Mouse (Mus musculus) heart, adult 2 months (tissue): ENCODE results near the gene AC161166.1. TPM values are rescaled to one million over a fixed set of nuclear protein-coding genes. Genes with fewer than 3 reads are reported as not detected.

Source experiments
- DNase-seq, 2 experiments: peaks; one replicate each; pipeline ENCODE4 v3.0.0; 2021
- H3K27ac ChIP-seq: fragments of 200-600 bp; 2 replicates; pipeline ENCODE4 v1.8.1; 2022
- H3K27me3 ChIP-seq: fragments of 200-500 bp; 2 replicates; pipeline ENCODE4 v1.6.1; 2012; ENCODE audit warnings: mild to moderate bottlenecking, low read length, inconsistent platforms, mixed read lengths; ENCODE audit not compliant: control insufficient read depth, insufficient read depth
- H3K36me3 ChIP-seq: fragments of 200-500 bp; 2 replicates; pipeline ENCODE4 v1.6.1; 2012; ENCODE audit warnings: low read length, inconsistent platforms; ENCODE audit not compliant: control insufficient read depth, insufficient read depth
- H3K4me1 ChIP-seq: fragments of 200-500 bp; 2 replicates; pipeline ENCODE4 v1.6.1; 2011; ENCODE audit warnings: low read length; ENCODE audit not compliant: control insufficient read depth, insufficient read depth
- H3K4me3 ChIP-seq: fragments of 200-600 bp; 2 replicates; pipeline ENCODE4 v1.8.1; 2022
- H3K79me2 ChIP-seq: fragments of 200-500 bp; replicated peaks from 2 replicates; pipeline ENCODE4 v1.6.1; 2012; ENCODE audit warnings: mild to moderate bottlenecking, inconsistent platforms, low read length, moderate library complexity, mixed read lengths; ENCODE audit not compliant: control insufficient read depth, insufficient read depth
- H3K9ac ChIP-seq: fragments of 200-500 bp; 2 replicates; pipeline ENCODE4 v1.6.1; 2012; ENCODE audit warnings: low read depth, mild to moderate bottlenecking, control low read depth, inconsistent platforms, low read length, mixed read lengths
- CTCF ChIP-seq: fragments of 200-600 bp; IDR thresholded peaks from 2 replicates; pipeline ENCODE4 v1.8.1; 2022; ENCODE audit warnings: antibody characterized with exemption, mild to moderate bottlenecking, moderate library complexity
- EP300 ChIP-seq: fragments of 200-500 bp; IDR thresholded peaks from 2 replicates; pipeline ENCODE4 v1.6.1; 2011; ENCODE audit warnings: low read depth, low read length, control low read depth; ENCODE audit not compliant: insufficient read depth
- POLR2A ChIP-seq: fragments of 200-500 bp; IDR thresholded peaks from 2 replicates; pipeline ENCODE4 v1.6.1; 2011; ENCODE audit warnings: mild to moderate bottlenecking, low read depth, low read length, control low read depth; ENCODE audit not compliant: insufficient read depth
- WGBS: fragments of 180-500 bp; shearing (Covaris S2); methylation state at CpG from one replicate; pipeline ENCODE4 v1.1.7; 2018; 5-methylcytosine and 5-hydroxymethylcytosine counted together
- intact Hi-C: fragments of 180-260 bp; cut with DNase I; formaldehyde crosslinking; loops from one replicate; pipeline ENCODE4 v1.15.1; 2025
- long read RNA-seq: library from polyadenylated mRNA; stranded (forward); transcript quantifications from one replicate; pipeline ENCODE4 v2.0.0, GENCODE M21; 2021
- polyA plus RNA-seq: library from polyadenylated mRNA; depleted of rRNA; stranded (reverse); fragments of >200 nt; gene quantifications from 2 replicates; pipeline ENCODE4 v1.2.3, GENCODE M21; 2012; rRNA removed
- total RNA-seq, 2 experiments: library from RNA; stranded (reverse); gene quantifications; 2 replicates each; pipeline ENCODE4 v1.2.3; 2021

Gene AC161166.1
- total RNA-seq (not detected), polyA plus RNA-seq (0.04 TPM in 1 of 2 replicates, not detected in the other)
- long read RNA-seq: 0 reads

GRCm38 (mm10) chr7:24512355-24512754 lies at the start of gene AC161166.1:
AC161166.1 (minus strand) TSS chr7:24512455.
- Histone ChIP-seq H3K4me3 (no peak within 1 kb of the TSS), H3K9ac (no peak within 1 kb of the TSS), H3K36me3 (no peaks in the 10 kb centered on the region), H3K79me2 (no peaks in the 10 kb centered on the region), H3K27ac (no peak within 1 kb of the TSS), H3K27me3 (no peaks in the 10 kb centered on the region), H3K4me1 (0 out of 2 replicates have a peak, but pooled peaks cover 1% of the 10 kb centered on the region)
- TF ChIP-seq CTCF (no peak), EP300 (no peak), POLR2A (no peak)
- intact Hi-C loops: no loop called here
- no peak for DNase-seq
- WGBS: 94% methylated on average over 7 of the region's 7 CpGs

GRCm38 (mm10) chr7:24561450-24561849 lies 49.2 kb upstream of the AC161166.1 start:
- H3K79me2 ChIP-seq: no peaks in the 10 kb centered on the region
- H3K4me1 ChIP-seq: no peaks in the 10 kb centered on the region
- 92% methylated on average over 4 of the region's 4 CpGs for WGBS
- H3K27ac ChIP-seq: no peak overlapping the region
- no peaks in the 10 kb centered on the region for H3K27me3 ChIP-seq
- TF ChIP-seq POLR2A (no peak), EP300 (no peak), CTCF (no peak)
- H3K36me3 ChIP-seq: no peaks in the 10 kb centered on the region
- intact Hi-C loops: no loop called here
- H3K9ac ChIP-seq: no peak overlapping the region
- DNase-seq: no peak
- H3K4me3 ChIP-seq: no peak overlapping the region

- DNase-seq: no peak
- 94% methylated on average over 10 of the region's 10 CpGs for WGBS
- Histone ChIP-seq H3K27ac (no peak overlapping the region), H3K79me2 (no peaks in the 10 kb centered on the region; the same call in 1 of the 2 replicates), H3K4me1 (no peaks in the 10 kb centered on the region), H3K27me3 (no peaks in the 10 kb centered on the region), H3K4me3 (no peak overlapping the region), H3K9ac (no peak overlapping the region), H3K36me3 (no peaks in the 10 kb centered on the region)
- intact Hi-C loops: no loop called here
- TF ChIP-seq CTCF (no peak), EP300 (no peak), POLR2A (no peak)
Observed at GRCm38 (mm10) chr7:24555786-24556185, 43.5 kb upstream of the AC161166.1 start.

- Histone ChIP-seq H3K27me3 (no peaks in the 10 kb centered on the region), H3K4me1 (no peaks in the 10 kb centered on the region), H3K9ac (no peak overlapping the region), H3K36me3 (no peaks in the 10 kb centered on the region), H3K27ac (no peak overlapping the region), H3K79me2 (peaks cover under 1% of the 10 kb centered on the region; the same call in 1 of the 2 replicates), H3K4me3 (no peak overlapping the region)
- intact Hi-C loops: no loop called here
- TF ChIP-seq CTCF (no peak), POLR2A (no peak), EP300 (no peak)
- WGBS: 81% methylated on average over 12 of the region's 12 CpGs
- DNase-seq: peak in 1 of 2 experiments; percentile 21
Observed at GRCm38 (mm10) chr7:24551985-24552759, 39.9 kb upstream of the AC161166.1 start.

- 14% methylated on average over 13 of the region's 13 CpGs for WGBS
- Histone ChIP-seq H3K27ac (no peak overlapping the region; the same call in 1 of the 2 replicates), H3K4me3 (peak overlapping the region; percentile 80), H3K79me2 (0 out of 2 replicates have a peak, but pooled peaks cover 1% of the 10 kb centered on the region), H3K36me3 (no peaks in the 10 kb centered on the region), H3K27me3 (no peaks in the 10 kb centered on the region), H3K9ac (peak overlapping the region; percentile 93), H3K4me1 (no peaks in the 10 kb centered on the region)
- TF ChIP-seq POLR2A (no peak), CTCF (no peak), EP300 (no peak)
- no peak for DNase-seq
- intact Hi-C loops: loop anchor here (1.0 to 5.0 kb wide), 2 partner anchors 17 to 230 kb away; partner anchors contain the start of genes Irgq and Zfp94
Observed at GRCm38 (mm10) chr7:24547534-24548036, 35.3 kb upstream of the AC161166.1 start.
